Comparison of ENCODE assay signal across 11 mouse cellular contexts in the genomic region with DNA sequence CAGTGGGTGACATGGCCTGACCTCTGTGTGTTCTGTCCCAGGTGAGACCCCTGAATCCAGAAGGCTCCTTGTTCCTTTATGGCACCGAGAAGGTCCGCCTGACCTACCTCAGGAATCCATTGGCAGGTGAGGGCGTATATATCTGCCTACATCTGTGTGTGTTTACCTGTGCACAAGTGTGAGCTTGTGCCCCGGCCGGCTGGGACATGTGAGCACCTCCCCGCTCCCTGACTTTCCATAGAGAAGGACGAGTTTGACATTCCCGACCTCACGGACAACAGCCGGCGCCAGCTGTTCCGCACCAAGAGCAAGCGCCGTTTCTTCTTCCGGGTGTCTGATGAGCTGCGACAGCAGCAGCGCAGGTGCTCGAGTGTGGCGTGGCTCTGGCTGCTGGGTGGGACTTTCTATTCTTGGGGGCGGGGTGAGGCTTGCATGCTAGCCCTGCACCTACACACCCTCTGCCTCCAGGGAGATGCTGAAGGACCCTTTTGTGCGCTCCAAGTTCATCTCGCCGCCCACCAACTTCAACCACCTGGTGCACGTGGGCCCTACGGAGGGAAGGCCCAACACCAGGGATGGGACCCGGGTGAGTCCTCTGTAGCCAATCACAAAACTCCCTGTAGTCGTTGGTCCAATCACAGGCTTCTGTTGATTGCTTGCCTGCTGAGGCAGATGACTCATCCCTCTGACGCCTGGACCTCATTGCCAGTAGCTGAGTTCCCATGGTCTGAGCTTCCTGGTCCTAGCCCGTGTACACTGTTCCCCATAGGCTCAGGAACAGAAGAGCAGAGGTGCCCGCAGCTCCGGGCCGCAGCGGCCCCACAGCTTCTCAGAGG. TPM values are rescaled to one million over a fixed set of nuclear protein-coding genes. Genes with fewer than 3 reads are reported as not detected.
DNase-seq lines count a peak whose midpoint lies in the region; ATAC-seq and TF ChIP-seq lines count a peak whose summit lies in the region.
"Had no signal": no experiment of that assay in that cellular context is flagged by ENCODE, and none has a peak within 500 bp of the region (broad histone marks: within the 10 kb centered on the region; RNA-seq: fewer than 3 reads in every experiment).

No protein-coding gene starts in this region.

- no peaks in the 10 kb centered on the region for H3K9me3 ChIP-seq in kidney, embryonic 16.5 days (ENCODE audit: low read length)
- H3K9me3 ChIP-seq in embryonic facial prominence, embryonic 15.5 days (replicated peaks), result no peaks in the 10 kb centered on the region
- no peaks in the 10 kb centered on the region for H3K9me3 ChIP-seq in forebrain, embryonic 11.5 days (ENCODE audit: control insufficient read depth, low read length)
- H3K9me3 ChIP-seq: neural tube, embryonic 13.5 days had no signal

- 72% methylated on average over 33 of the region's 33 CpGs for WGBS in kidney, embryonic 16.5 days
- WGBS in embryonic facial prominence, embryonic 15.5 days, result 70% methylated on average over 33 of the region's 33 CpGs
- WGBS in forebrain, embryonic 11.5 days, result 90% methylated on average over 33 of the region's 33 CpGs

- H3K27me3 ChIP-seq in kidney, embryonic 16.5 days (ENCODE audit: insufficient read depth, low read length), result no peaks in the 10 kb centered on the region
- no peaks in the 10 kb centered on the region for H3K27me3 ChIP-seq in embryonic facial prominence, embryonic 15.5 days
- H3K27me3 ChIP-seq in forebrain, embryonic 11.5 days (ENCODE audit: control insufficient read depth, insufficient read depth, low read length), result no peaks in the 10 kb centered on the region
- H3K27me3 ChIP-seq: neural tube, embryonic 13.5 days had no signal

- H3K27ac ChIP-seq in kidney, embryonic 16.5 days (ENCODE audit: low read length), result no peak overlapping the region
- peak overlapping the region; percentile 39; the same call in 1 of the 2 replicates for H3K27ac ChIP-seq in embryonic facial prominence, embryonic 15.5 days (replicated peaks)
- no peak overlapping the region for H3K27ac ChIP-seq in left cerebral cortex, adult 2 months
- H3K27ac ChIP-seq in forebrain, embryonic 11.5 days (ENCODE audit: low read depth, low read length), result no peak overlapping the region
- H3K27ac ChIP-seq: layer of hippocampus, adult 2 months; neural tube, embryonic 13.5 days had no signal

- peak; percentile 37; the same call in 1 of the 2 replicates for ATAC-seq in kidney, embryonic 16.5 days (ENCODE audit: low FRiP score, low TSS enrichment)
- 0 out of 2 replicates have a peak, but pooled peaks have one; percentile 26 for ATAC-seq in embryonic facial prominence, embryonic 15.5 days (ENCODE audit: insufficient number of reproducible peaks, low FRiP score, low TSS enrichment, low read depth)
- ATAC-seq in forebrain, embryonic 11.5 days (replicated peaks; ENCODE audit: low FRiP score), result no peak
- ATAC-seq: liver, postnatal 0 days had no signal

- intact Hi-C loops in left cerebral cortex, adult 2 months (cut with DNase I), result no loop called here

- TF ChIP-seq CTCF in left cerebral cortex, adult 2 months (IDR thresholded peaks at IDR 0.05), result no peak

- peaks cover 50% of the 10 kb centered on the region for H3K36me3 ChIP-seq in kidney, embryonic 16.5 days (ENCODE audit: insufficient read depth, low read length)
- peaks cover 64% of the 10 kb centered on the region for H3K36me3 ChIP-seq in embryonic facial prominence, embryonic 15.5 days
- no peaks in the 10 kb centered on the region for H3K36me3 ChIP-seq in forebrain, embryonic 11.5 days (ENCODE audit: control insufficient read depth, insufficient read depth, low read length)

- H3K9ac ChIP-seq in kidney, embryonic 16.5 days (replicated peaks; ENCODE audit: low read length), result no peak overlapping the region
- H3K9ac ChIP-seq in embryonic facial prominence, embryonic 15.5 days, result no peak overlapping the region
- no peak overlapping the region for H3K9ac ChIP-seq in forebrain, embryonic 11.5 days (ENCODE audit: low read length)
- H3K9ac ChIP-seq: liver, postnatal 0 days; neural tube, embryonic 13.5 days had no signal

- no peaks in the 10 kb centered on the region for H3K4me1 ChIP-seq in kidney, embryonic 16.5 days (ENCODE audit: insufficient read depth, low read length)
- H3K4me1 ChIP-seq in embryonic facial prominence, embryonic 15.5 days, result peaks cover 10% of the 10 kb centered on the region; the same call in 1 of the 2 replicates
- no peaks in the 10 kb centered on the region for H3K4me1 ChIP-seq in forebrain, embryonic 11.5 days (replicated peaks; ENCODE audit: control insufficient read depth, insufficient read depth, low read length)
- H3K4me1 ChIP-seq: neural tube, embryonic 13.5 days had no signal

- DNase-seq in kidney, adult 9 months, result no peak
- peak; percentile 90 for DNase-seq in ES-CJ7 (ENCODE audit: low read depth, low spot score)
- DNase-seq in lung, postnatal 25 days (ENCODE audit: low spot score), result peak; percentile 47
- no peak for DNase-seq in left cerebral cortex, adult 2 months (ENCODE audit: extremely low spot score in 1 of 2, low spot score in 2 of 2)
- no peak for DNase-seq in forebrain, embryonic 11.5 days (ENCODE audit: low spot score)
- DNase-seq in frontal cortex, adult 2 months (ENCODE audit: extremely low spot score in 1 of 2, low spot score in 1 of 2), result no peak
- DNase-seq: liver, postnatal 0 days had no signal

- H3K4me3 ChIP-seq in kidney, embryonic 16.5 days (ENCODE audit: low read length), result no peak overlapping the region
- H3K4me3 ChIP-seq in embryonic facial prominence, embryonic 15.5 days (replicated peaks), result no peak overlapping the region
- H3K4me3 ChIP-seq in left cerebral cortex, adult 2 months, result no peak overlapping the region
- H3K4me3 ChIP-seq in forebrain, embryonic 11.5 days (ENCODE audit: low read depth, low read length), result no peak overlapping the region
- H3K4me3 ChIP-seq: layer of hippocampus, adult 2 months; neural tube, embryonic 13.5 days had no signal

- H3K4me2 ChIP-seq in kidney, embryonic 16.5 days (replicated peaks; ENCODE audit: low read depth, low read length), result no peak overlapping the region
- H3K4me2 ChIP-seq in embryonic facial prominence, embryonic 15.5 days (replicated peaks), result 0 out of 2 replicates have a peak overlapping the region, but pooled peaks have one; percentile 6
- no peak overlapping the region for H3K4me2 ChIP-seq in forebrain, embryonic 11.5 days (ENCODE audit: low read depth, low read length, severe bottlenecking)
- H3K4me2 ChIP-seq: neural tube, embryonic 13.5 days had no signal

RNA-seq across cellular contexts. Expression of gene Men1, which starts 12.8 kb away (rescaled TPM):
- polyA plus RNA-seq in kidney, embryonic 16.5 days (2015; fragmentation: Nextera tagmentation; extraction: Ambion mirVana), result 93.0 and 96.2 TPM in 2 replicates
- polyA plus RNA-seq in embryonic facial prominence, embryonic 15.5 days (2015; fragmentation: Nextera tagmentation; extraction: Ambion mirVana), result 82.1 and 91.7 TPM in 2 replicates
- 10 to 100 TPM; 64.7 to 72.5 TPM for total RNA-seq in left cerebral cortex, adult 2 months (2021)
- 83.5 and 97.8 TPM in 2 replicates for polyA plus RNA-seq in forebrain, embryonic 11.5 days (2014; fragmentation: Nextera tagmentation; extraction: Ambion mirVana)
- polyA plus RNA-seq in frontal cortex, adult 2 months (2012; rRNA removed), result 67.6 and 68.4 TPM in 2 replicates

RNA-seq across cellular contexts. Expression of gene Cdc42bpg, which starts 15.7 kb away (rescaled TPM):
- polyA plus RNA-seq in kidney, embryonic 16.5 days (2015; fragmentation: Nextera tagmentation; extraction: Ambion mirVana), result 0.80 and 1.5 TPM in 2 replicates
- polyA plus RNA-seq in embryonic facial prominence, embryonic 15.5 days (2015; fragmentation: Nextera tagmentation; extraction: Ambion mirVana), result 1.5 and 2.5 TPM in 2 replicates
- 1 to 10 TPM; 3.4 to 4.1 TPM for total RNA-seq in left cerebral cortex, adult 2 months (2021)
- polyA plus RNA-seq in forebrain, embryonic 11.5 days (2014; fragmentation: Nextera tagmentation; extraction: Ambion mirVana), result 0.55 TPM in 2 replicates
- polyA plus RNA-seq in frontal cortex, adult 2 months (2012; rRNA removed), result 3.2 and 3.3 TPM in 2 replicates

RNA-seq across cellular contexts. Expression of gene Map4k2, which starts 18.9 kb away (rescaled TPM):
- 25.9 and 28.7 TPM in 2 replicates for polyA plus RNA-seq in kidney, embryonic 16.5 days (2015; fragmentation: Nextera tagmentation; extraction: Ambion mirVana)
- 15.6 and 16.7 TPM in 2 replicates for polyA plus RNA-seq in embryonic facial prominence, embryonic 15.5 days (2015; fragmentation: Nextera tagmentation; extraction: Ambion mirVana)
- total RNA-seq in left cerebral cortex, adult 2 months (2021), result 100 to 1,000 TPM in 1 of 2 experiments, 10 to 100 TPM in 1; 94.9 to 108 TPM
- 11.8 and 13.7 TPM in 2 replicates for polyA plus RNA-seq in forebrain, embryonic 11.5 days (2014; fragmentation: Nextera tagmentation; extraction: Ambion mirVana)
- polyA plus RNA-seq in frontal cortex, adult 2 months (2012; rRNA removed), result 193 and 205 TPM in 2 replicates

RNA-seq across cellular contexts. Expression of gene Sf1, which starts 41.5 kb away (rescaled TPM):
- polyA plus RNA-seq in kidney, embryonic 16.5 days (2015; fragmentation: Nextera tagmentation; extraction: Ambion mirVana), result 132 and 150 TPM in 2 replicates
- polyA plus RNA-seq in embryonic facial prominence, embryonic 15.5 days (2015; fragmentation: Nextera tagmentation; extraction: Ambion mirVana), result 132 and 145 TPM in 2 replicates
- total RNA-seq in left cerebral cortex, adult 2 months (2021), result 100 to 1,000 TPM; 208 to 212 TPM
- 275 and 283 TPM in 2 replicates for polyA plus RNA-seq in forebrain, embryonic 11.5 days (2014; fragmentation: Nextera tagmentation; extraction: Ambion mirVana)
- 179 and 186 TPM in 2 replicates for polyA plus RNA-seq in frontal cortex, adult 2 months (2012; rRNA removed)

RNA-seq across cellular contexts. Expression of gene Ehd1, which starts 45.5 kb away (rescaled TPM):
- polyA plus RNA-seq in kidney, embryonic 16.5 days (2015; fragmentation: Nextera tagmentation; extraction: Ambion mirVana), result 84.2 and 89.5 TPM in 2 replicates
- 77.2 and 83.5 TPM in 2 replicates for polyA plus RNA-seq in embryonic facial prominence, embryonic 15.5 days (2015; fragmentation: Nextera tagmentation; extraction: Ambion mirVana)
- total RNA-seq in left cerebral cortex, adult 2 months (2021), result 10 to 100 TPM; 36.4 to 43.5 TPM
- polyA plus RNA-seq in forebrain, embryonic 11.5 days (2014; fragmentation: Nextera tagmentation; extraction: Ambion mirVana), result 72.6 and 74.2 TPM in 2 replicates
- 48.4 and 49.3 TPM in 2 replicates for polyA plus RNA-seq in frontal cortex, adult 2 months (2012; rRNA removed)

Comparison
In these comparisons a context has a peak if more than half of its experiments do, and no peak if none do; other contexts are left out.
1. DNase-seq: peak in ES-CJ7 (single experiment) and lung, postnatal 25 days (single experiment); none in kidney, adult 9 months (single experiment), left cerebral cortex, adult 2 months (0 of 2), forebrain, embryonic 11.5 days (single experiment) and frontal cortex, adult 2 months (0 of 2).